Mouse (Mus musculus) lung, postnatal 0 days (tissue): ENCODE measurements around the gene Rad52.

ENCODE experiments used
- CTCF ChIP-seq: IDR thresholded peaks from 2 replicates; pipeline ENCODE4 v1.5.1; 2016; ENCODE audit warnings: antibody characterized with exemption, mild to moderate bottlenecking
- EP300 ChIP-seq: IDR thresholded peaks from 2 replicates; pipeline ENCODE4 v1.6.1; 2016; ENCODE audit warnings: antibody characterized with exemption, mild to moderate bottlenecking, control low read depth

- TF ChIP-seq EP300 (no peak), CTCF (no peak)
Observed at GRCm38 (mm10) chr6:119922544-119922943, 20.0 kb downstream of the Rad52 start.
